Mouse (Mus musculus) forebrain, embryonic 13.5 days (tissue): ENCODE results near the gene Pawr. TPM values are rescaled to one million over a fixed set of nuclear protein-coding genes. Genes with fewer than 3 reads are reported as not detected.
A peak's percentile ranks its signal among the peaks of the same experiment; 100 is the strongest.
"Not testable (repeated sequence)": the region's sequence is repeated elsewhere in the genome, so short reads cannot be mapped to it uniquely, and the experiment has no call there.

Experiments
- ATAC-seq: fragments of 200-750 bp; cut with Nextera tagmentation; 2 replicates; pipeline ENCODE4 v1.8.0; 2017
- H3K27ac ChIP-seq: fragments of 300-500 bp; sonication (generic); 2 replicates; pipeline ENCODE4 v1.5.1; 2015; ENCODE audit warnings: inconsistent platforms, mild to moderate bottlenecking, moderate library complexity
- H3K27me3 ChIP-seq: fragments of 300-500 bp; sonication (generic); 2 replicates; pipeline ENCODE4 v1.6.1; 2015; ENCODE audit warnings: mild to moderate bottlenecking, inconsistent platforms
- H3K36me3 ChIP-seq: fragments of 300-500 bp; sonication (generic); 2 replicates; pipeline ENCODE4 v1.6.1; 2015; ENCODE audit warnings: mild to moderate bottlenecking, inconsistent platforms; ENCODE audit not compliant: poor library complexity, severe bottlenecking
- H3K4me1 ChIP-seq: fragments of 300-500 bp; sonication (generic); 2 replicates; pipeline ENCODE4 v1.6.1; 2015; ENCODE audit warnings: inconsistent platforms
- H3K4me2 ChIP-seq: fragments of 300-500 bp; sonication (generic); 2 replicates; pipeline ENCODE4 v1.6.1; 2015; ENCODE audit warnings: inconsistent platforms, mild to moderate bottlenecking, moderate library complexity
- H3K4me3 ChIP-seq: fragments of 300-500 bp; sonication (generic); 2 replicates; pipeline ENCODE4 v1.5.1; 2015; ENCODE audit warnings: mild to moderate bottlenecking, inconsistent platforms
- H3K9ac ChIP-seq: fragments of 300-500 bp; sonication (generic); 2 replicates; pipeline ENCODE4 v1.6.1; 2015; ENCODE audit warnings: mild to moderate bottlenecking, inconsistent platforms
- H3K9me3 ChIP-seq: fragments of 300-500 bp; sonication (generic); replicated peaks from 2 replicates; pipeline ENCODE4 v1.6.1; 2016; ENCODE audit warnings: inconsistent platforms
- WGBS: fragments of 180-500 bp; shearing (Covaris S2); methylation state at CpG from one replicate; pipeline ENCODE4 v1.1.7; 2015; 5-methylcytosine and 5-hydroxymethylcytosine counted together
- polyA plus RNA-seq: library from polyadenylated mRNA; unstranded; fragments of >200 nt; fragmentation: Nextera tagmentation; extraction: Ambion mirVana; gene quantifications from 2 replicates; pipeline ENCODE4 v1.2.1, GENCODE M21; 2015

The Pawr gene
- polyA plus RNA-seq, 1 experiment from 2014 or later, result 4.3 TPM

DNA sequence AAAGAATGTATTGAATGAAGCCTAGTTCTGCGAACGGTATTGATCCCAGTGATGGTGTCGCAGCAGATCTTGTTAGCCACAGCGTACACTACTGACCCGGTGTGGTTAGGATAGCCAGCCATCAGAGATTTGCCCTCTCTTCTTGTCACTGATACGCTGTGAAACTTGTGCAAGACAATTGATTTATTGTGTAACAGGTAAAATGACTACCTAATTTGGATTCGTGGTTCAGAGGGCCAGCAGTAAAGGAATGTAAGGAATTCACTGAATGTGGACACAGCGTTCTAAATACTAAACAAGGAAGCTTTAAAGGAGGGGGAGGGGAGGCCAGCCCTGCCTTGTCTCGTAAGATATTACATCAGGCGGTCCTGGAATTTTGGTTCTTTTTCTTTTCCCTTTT lies 100.3 kb downstream of the Pawr start:
- ATAC-seq, result no peak
- H3K9me3 ChIP-seq, result no peaks in the 10 kb centered on the region
- 10% methylated on average over 10 of the region's 10 CpGs for WGBS
- no peak overlapping the region for H3K9ac ChIP-seq
- no peak overlapping the region for H3K4me2 ChIP-seq
- no peak overlapping the region for H3K4me3 ChIP-seq
- no peaks in the 10 kb centered on the region for H3K27me3 ChIP-seq
- H3K36me3 ChIP-seq, result no peaks in the 10 kb centered on the region
- H3K27ac ChIP-seq, result no peak overlapping the region
- H3K4me1 ChIP-seq, result peaks cover 8% of the 10 kb centered on the region; the same call in 1 of the 2 replicates

- no peak overlapping the region for H3K9ac ChIP-seq
- peak; percentile 54; the same call in 1 of the 2 replicates for ATAC-seq
- no peak overlapping the region for H3K27ac ChIP-seq
- H3K4me2 ChIP-seq, result peak overlapping the region; percentile 42
- H3K4me3 ChIP-seq, result no peak overlapping the region
- WGBS, result 9% methylated on average over 15 of the region's 15 CpGs
- no peaks in the 10 kb centered on the region for H3K27me3 ChIP-seq
- peaks cover 8% of the 10 kb centered on the region; the same call in 1 of the 2 replicates for H3K4me1 ChIP-seq
- no peaks in the 10 kb centered on the region for H3K9me3 ChIP-seq
- H3K36me3 ChIP-seq, result no peaks in the 10 kb centered on the region
Measured at GRCm38 (mm10) chr10:108433976-108434375, 102.1 kb downstream of the Pawr start.

DNA sequence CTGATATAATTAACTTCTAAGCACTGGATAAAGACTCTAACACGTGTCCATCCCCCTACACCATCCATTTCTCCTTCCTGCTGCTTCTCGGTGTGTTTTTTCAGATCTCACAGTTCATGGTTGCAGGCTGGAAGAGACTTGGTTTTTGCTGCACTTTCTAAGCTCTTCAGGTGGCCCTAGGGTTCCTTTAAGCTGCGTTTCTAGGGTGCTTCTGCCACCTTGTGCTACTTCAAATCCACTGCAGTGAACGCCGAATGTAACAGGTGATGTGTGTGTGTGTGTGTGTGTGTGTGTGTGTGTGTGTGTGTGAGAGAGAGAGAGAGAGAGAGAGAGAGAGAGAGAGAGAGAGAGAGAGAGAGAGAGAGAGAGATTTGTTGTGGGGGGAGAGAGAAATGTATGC lies 103.7 kb downstream of the Pawr start:
- Histone ChIP-seq H3K4me2 (no peak overlapping the region), H3K27me3 (no peaks in the 10 kb centered on the region), H3K27ac (no peak overlapping the region), H3K9ac (no peak overlapping the region), H3K4me1 (peaks cover 8% of the 10 kb centered on the region; the same call in 1 of the 2 replicates), H3K4me3 (no peak overlapping the region), H3K9me3 (no peaks in the 10 kb centered on the region), H3K36me3 (no peaks in the 10 kb centered on the region)
- WGBS, result 25% methylated on average over 5 of the region's 5 CpGs
- no peak for ATAC-seq

DNA sequence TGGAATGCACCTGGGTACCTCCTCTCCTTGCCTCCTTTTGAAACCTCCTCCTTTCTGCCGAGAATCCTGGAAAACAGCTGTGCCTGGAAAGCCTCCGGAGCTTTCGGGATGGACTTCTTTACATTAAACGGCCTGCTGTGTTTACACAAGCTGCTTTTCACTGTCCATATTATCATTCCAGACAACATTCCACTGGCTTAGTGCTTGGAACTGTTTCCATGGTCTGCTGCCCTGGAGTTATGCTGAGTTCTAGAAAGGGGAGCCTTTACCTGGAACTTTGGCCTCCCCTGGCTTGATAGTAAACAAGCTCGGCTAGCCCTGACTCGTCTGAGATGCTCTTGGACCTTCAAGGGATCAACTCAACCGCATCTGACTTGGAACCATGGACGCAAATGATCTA lies 104.4 kb downstream of the Pawr start:
- Histone ChIP-seq H3K9me3 (no peaks in the 10 kb centered on the region), H3K9ac (no peak overlapping the region), H3K4me2 (no peak overlapping the region), H3K27me3 (no peaks in the 10 kb centered on the region), H3K36me3 (no peaks in the 10 kb centered on the region), H3K4me3 (no peak overlapping the region), H3K4me1 (peaks cover 8% of the 10 kb centered on the region; the same call in 1 of the 2 replicates), H3K27ac (no peak overlapping the region)
- 51% methylated on average over 8 of the region's 8 CpGs for WGBS
- no peak for ATAC-seq

DNA sequence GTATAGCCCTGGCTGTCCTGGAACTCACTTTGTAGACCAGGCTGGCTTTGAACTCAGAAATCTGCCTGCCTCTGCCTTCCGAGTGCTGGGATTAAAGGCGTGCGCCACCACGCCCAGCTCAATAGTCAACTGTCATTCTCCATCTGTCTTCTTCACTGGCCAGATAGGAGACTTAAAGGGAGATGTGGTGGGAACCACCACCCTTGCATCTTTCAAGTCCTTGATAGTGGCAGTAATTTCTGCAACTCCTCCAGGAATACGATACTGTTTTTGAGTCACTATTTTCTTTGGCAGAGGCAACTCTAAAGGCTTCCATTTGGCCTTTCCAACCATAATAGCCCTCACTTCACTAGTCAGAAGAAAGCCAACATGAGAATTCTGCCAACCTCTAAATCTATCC lies 108.3 kb downstream of the Pawr start:
- not testable (repeated sequence) for H3K4me2 ChIP-seq, ATAC-seq, H3K4me3 ChIP-seq, H3K9me3 ChIP-seq, H3K9ac ChIP-seq, H3K27ac ChIP-seq, H3K36me3 ChIP-seq, H3K27me3 ChIP-seq, H3K4me1 ChIP-seq
- 98% methylated on average over 5 of the region's 5 CpGs for WGBS

DNA sequence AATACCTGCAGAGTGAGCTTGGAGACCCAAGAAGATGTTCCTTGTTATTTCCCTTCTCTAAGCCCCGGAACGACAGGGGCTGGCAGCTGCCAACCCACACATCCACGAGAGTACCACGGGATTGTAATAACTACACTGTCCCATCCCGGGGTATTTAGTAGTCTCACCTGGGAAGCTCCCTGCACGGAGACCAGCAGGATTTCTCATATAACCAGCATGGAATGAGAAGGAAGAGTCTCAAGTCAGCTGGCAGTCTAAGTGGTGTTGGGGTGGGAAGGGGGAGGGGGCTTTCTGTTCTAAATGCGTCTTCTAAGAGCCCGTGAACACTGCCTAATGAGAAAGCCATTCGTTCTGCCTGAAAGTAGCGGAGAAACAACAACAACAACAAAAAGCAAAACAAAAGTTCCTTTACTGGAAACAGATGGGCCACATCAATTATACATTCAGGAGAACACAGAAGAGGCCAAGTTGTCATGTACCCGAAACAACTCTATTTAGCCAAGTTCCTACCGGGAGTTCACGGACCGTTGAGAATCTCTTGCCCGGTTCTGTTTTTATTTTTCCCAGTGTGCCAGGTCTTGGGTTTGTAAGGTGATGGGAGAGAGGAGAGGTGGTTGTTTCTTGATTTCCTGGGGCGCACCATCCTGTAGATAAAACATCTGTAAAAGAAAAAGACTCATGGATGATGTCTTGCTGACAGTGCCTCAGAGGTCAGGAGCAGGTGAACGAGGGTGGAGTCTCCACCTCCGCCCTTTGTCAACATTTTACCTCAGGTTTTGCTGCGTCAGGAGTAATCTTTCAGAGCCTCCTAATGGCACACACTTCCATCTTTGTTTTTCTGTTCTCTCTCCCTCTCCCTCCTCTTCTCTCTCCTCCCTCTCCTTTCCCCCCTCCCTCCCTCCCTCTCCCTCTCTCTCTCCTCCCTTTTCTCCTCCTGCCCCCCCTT lies 112.3 kb downstream of the Pawr start:
- Histone ChIP-seq H3K4me1 (peaks cover 15% of the 10 kb centered on the region), H3K36me3 (no peaks in the 10 kb centered on the region), H3K4me3 (no peak overlapping the region), H3K27me3 (no peaks in the 10 kb centered on the region), H3K9ac (no peak overlapping the region), H3K4me2 (peak overlapping the region; percentile 22), H3K27ac (no peak overlapping the region), H3K9me3 (no peaks in the 10 kb centered on the region)
- peak; percentile 61; the same call in 1 of the 2 replicates for ATAC-seq
- 54% methylated on average over 19 of the region's 19 CpGs for WGBS

GRCm38 (mm10) chr10:108445123-108445522 lies 113.2 kb downstream of the Pawr start:
- WGBS, result 84% methylated on average over 4 of the region's 4 CpGs
- peaks cover 15% of the 10 kb centered on the region for H3K4me1 ChIP-seq
- no peak overlapping the region for H3K4me3 ChIP-seq
- H3K27ac ChIP-seq, result no peak overlapping the region
- no peaks in the 10 kb centered on the region for H3K27me3 ChIP-seq
- ATAC-seq, result no peak
- H3K4me2 ChIP-seq, result no peak overlapping the region
- no peaks in the 10 kb centered on the region for H3K9me3 ChIP-seq
- H3K36me3 ChIP-seq, result no peaks in the 10 kb centered on the region
- no peak overlapping the region for H3K9ac ChIP-seq

GRCm38 (mm10) chr10:108445606-108446005 lies 113.7 kb downstream of the Pawr start:
- Histone ChIP-seq H3K9me3 (no peaks in the 10 kb centered on the region), H3K9ac (no peak overlapping the region), H3K36me3 (no peaks in the 10 kb centered on the region), H3K27me3 (no peaks in the 10 kb centered on the region), H3K4me1 (peaks cover 15% of the 10 kb centered on the region), H3K27ac (no peak overlapping the region), H3K4me2 (no peak overlapping the region), H3K4me3 (no peak overlapping the region)
- 82% methylated on average over 10 of the region's 10 CpGs for WGBS
- ATAC-seq, result no peak

DNA sequence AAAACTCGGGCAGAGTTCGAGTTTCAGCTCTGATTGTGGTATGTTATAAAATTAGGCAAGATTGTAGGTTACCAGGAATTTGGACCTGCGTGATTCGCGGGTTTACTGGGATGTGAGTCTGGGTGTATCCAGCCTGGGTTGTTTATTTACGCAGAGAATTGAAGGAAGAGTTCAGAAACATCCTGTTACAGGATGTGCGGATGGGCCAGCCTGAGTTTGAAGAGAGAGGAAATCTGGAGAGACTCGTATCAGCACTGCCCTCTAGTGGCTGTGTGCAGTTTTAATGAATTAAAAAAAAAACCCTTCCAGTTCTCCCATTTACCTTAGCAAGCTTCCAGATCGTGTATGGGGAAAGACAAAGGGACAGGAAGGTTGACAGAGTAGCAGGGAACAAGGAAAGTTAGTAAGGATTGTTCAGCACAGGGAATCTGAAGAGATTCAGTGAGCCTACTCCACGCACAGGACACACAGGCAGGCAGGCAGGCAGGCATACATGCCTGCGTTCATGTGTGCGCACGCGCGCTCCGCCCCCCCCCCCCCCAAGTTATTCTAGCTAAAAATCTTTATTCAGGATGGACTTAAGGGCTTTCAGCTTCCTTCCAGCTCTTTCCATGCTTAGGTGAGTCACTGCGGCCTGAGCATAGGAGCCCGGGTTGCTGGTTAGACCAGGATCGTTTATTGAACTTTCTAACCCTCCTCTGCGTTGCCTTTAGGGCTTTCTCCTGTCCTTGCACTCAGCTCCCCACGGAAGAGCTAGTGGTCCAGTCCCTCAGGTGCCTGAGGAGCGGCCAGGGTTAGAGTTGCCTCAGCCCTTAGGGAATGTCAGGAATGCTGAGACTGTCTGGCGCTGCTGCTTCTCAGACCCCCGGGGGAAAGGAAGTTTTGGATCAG lies 114.4 kb downstream of the Pawr start:
- Histone ChIP-seq H3K4me1 (peaks cover 15% of the 10 kb centered on the region), H3K9me3 (no peaks in the 10 kb centered on the region), H3K4me3 (peak overlapping the region; percentile 40), H3K4me2 (peak overlapping the region; percentile 61), H3K36me3 (no peaks in the 10 kb centered on the region), H3K9ac (peak overlapping the region; percentile 50; the same call in 1 of the 2 replicates), H3K27ac (no peak overlapping the region), H3K27me3 (no peaks in the 10 kb centered on the region)
- WGBS, result 11% methylated on average over 24 of the region's 24 CpGs
- peak; percentile 80 for ATAC-seq

DNA sequence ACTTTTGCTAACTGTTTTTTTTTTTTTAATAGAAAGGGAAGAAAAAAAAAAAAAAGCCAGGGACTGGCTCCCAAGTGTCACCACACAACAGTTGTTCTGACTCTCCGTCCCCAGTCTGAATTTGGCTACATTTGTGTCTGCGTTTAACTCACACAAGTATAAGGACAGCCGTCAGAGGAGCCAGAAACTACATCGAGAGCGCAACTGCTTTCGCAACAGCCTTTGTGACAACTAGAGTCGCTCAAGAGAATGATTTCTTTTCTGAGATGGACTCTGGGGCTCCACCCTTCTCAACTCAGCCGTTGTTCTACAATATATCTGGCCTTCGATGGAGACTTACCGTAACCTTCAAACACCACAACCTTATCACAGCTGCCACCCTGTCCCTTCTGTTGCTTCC lies 115.3 kb downstream of the Pawr start:
- H3K4me2 ChIP-seq, result no peak overlapping the region
- no peaks in the 10 kb centered on the region for H3K36me3 ChIP-seq
- H3K27ac ChIP-seq, result no peak overlapping the region
- H3K9ac ChIP-seq, result no peak overlapping the region
- H3K27me3 ChIP-seq, result no peaks in the 10 kb centered on the region
- peaks cover 15% of the 10 kb centered on the region for H3K4me1 ChIP-seq
- H3K4me3 ChIP-seq, result no peak overlapping the region
- H3K9me3 ChIP-seq, result no peaks in the 10 kb centered on the region
- no peak for ATAC-seq
- 87% methylated on average over 10 of the region's 10 CpGs for WGBS

DNA sequence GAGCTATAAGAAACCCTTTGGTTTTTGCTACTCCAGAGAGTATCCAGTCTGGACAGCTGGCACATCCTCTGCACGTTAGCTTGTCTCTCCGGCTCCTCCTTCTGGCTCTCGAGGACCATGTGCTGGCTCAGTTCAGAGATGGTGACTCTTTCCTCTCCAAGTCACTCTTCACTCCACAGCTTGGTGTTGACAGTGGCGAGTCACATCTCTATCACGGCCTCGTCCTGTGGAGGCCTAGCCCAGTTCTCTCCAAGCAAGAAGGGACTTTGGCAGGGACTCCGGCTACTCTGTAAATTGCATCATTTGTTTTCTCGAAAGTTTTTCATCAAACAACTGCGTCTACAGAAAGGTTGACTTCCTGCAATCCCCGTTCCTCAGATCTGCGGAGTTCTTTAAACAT lies 116.5 kb downstream of the Pawr start:
- H3K27ac ChIP-seq, result no peak overlapping the region
- WGBS, result 92% methylated on average over 11 of the region's 11 CpGs
- H3K9me3 ChIP-seq, result no peaks in the 10 kb centered on the region
- no peak overlapping the region for H3K4me2 ChIP-seq
- peaks cover 15% of the 10 kb centered on the region for H3K4me1 ChIP-seq
- H3K27me3 ChIP-seq, result no peaks in the 10 kb centered on the region
- no peak for ATAC-seq
- no peak overlapping the region for H3K4me3 ChIP-seq
- H3K9ac ChIP-seq, result no peak overlapping the region
- no peaks in the 10 kb centered on the region for H3K36me3 ChIP-seq

DNA sequence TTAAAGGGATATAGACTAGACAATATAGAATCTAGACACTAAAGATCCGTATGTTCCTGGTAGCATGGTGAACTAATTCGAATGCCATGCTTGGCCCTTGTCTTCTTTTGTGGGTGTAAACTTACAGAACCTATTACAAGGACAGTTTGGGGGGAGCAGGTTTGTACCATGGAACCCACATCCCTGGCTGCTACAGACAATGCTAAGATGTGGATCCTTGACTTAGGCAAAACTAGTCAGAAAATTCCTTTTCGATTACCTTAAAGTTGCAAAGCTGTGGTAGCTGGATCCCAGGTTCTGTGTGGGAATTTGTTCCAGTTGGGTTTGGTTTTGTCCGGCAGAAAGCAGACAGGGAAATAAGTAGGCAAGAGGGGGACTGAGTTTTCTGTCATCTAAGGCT lies 118.5 kb downstream of the Pawr start:
- H3K4me2 ChIP-seq, result no peak overlapping the region
- H3K4me1 ChIP-seq, result peaks cover 6% of the 10 kb centered on the region
- H3K9me3 ChIP-seq, result no peaks in the 10 kb centered on the region
- H3K27ac ChIP-seq, result no peak overlapping the region
- no peak for ATAC-seq
- 87% methylated on average over 4 of the region's 4 CpGs for WGBS
- H3K9ac ChIP-seq, result no peak overlapping the region
- H3K4me3 ChIP-seq, result no peak overlapping the region
- H3K36me3 ChIP-seq, result no peaks in the 10 kb centered on the region
- H3K27me3 ChIP-seq, result no peaks in the 10 kb centered on the region
